ENCODE assay signal across 10 mouse cellular contexts in genomic region chr6:114345156-114345555, GRCm38 (mm10). TPM values are rescaled to one million over a fixed set of nuclear protein-coding genes. Genes with fewer than 3 reads are reported as not detected.
A peak's percentile ranks its signal among the peaks of the same experiment; 100 is the strongest.
DNase-seq lines count a peak whose midpoint lies in the region; ATAC-seq and TF ChIP-seq lines count a peak whose summit lies in the region.
"Had no signal": no experiment of that assay in that cellular context is flagged by ENCODE, and none has a peak within 500 bp of the region (broad histone marks: within the 10 kb centered on the region; RNA-seq: fewer than 3 reads in every experiment).

No protein-coding gene starts in this region.

- H3K36me3 ChIP-seq in midbrain, embryonic 11.5 days (ENCODE audit: control insufficient read depth, insufficient read depth, low read length), result no peaks in the 10 kb centered on the region
- H3K36me3 ChIP-seq in midbrain, embryonic 15.5 days (replicated peaks), result no peaks in the 10 kb centered on the region
- no peaks in the 10 kb centered on the region for H3K36me3 ChIP-seq in lung, embryonic 14.5 days (ENCODE audit: insufficient read depth)
- H3K36me3 ChIP-seq: midbrain, embryonic 12.5 days had no signal

- peak; percentile 92 for DNase-seq in midbrain, embryonic 11.5 days (ENCODE audit: low spot score, missing footprints)
- DNase-seq in adrenal gland, postnatal 25 days, result peak; percentile 72
- peak; percentile 18 to 63 for DNase-seq in kidney, adult 8-10 months
- peak; percentile 73 for DNase-seq in lung, embryonic 14.5 days
- DNase-seq in right cerebral cortex, postnatal 10 days (ENCODE audit: low spot score in 2 of 2), result peak; percentile 71 to 81

- peak; percentile 83 for TF ChIP-seq CTCF in lung, embryonic 14.5 days (IDR thresholded peaks at IDR 0.05; ENCODE audit: low read depth)

- no peaks in the 10 kb centered on the region for H3K9me3 ChIP-seq in midbrain, embryonic 11.5 days (ENCODE audit: control insufficient read depth, low read length)
- no peaks in the 10 kb centered on the region for H3K9me3 ChIP-seq in midbrain, embryonic 15.5 days
- H3K9me3 ChIP-seq in lung, embryonic 14.5 days (ENCODE audit: low read depth, low read length), result no peaks in the 10 kb centered on the region
- H3K9me3 ChIP-seq: midbrain, embryonic 12.5 days had no signal

- H3K4me2 ChIP-seq in midbrain, embryonic 11.5 days, result no peak overlapping the region
- no peak overlapping the region for H3K4me2 ChIP-seq in midbrain, embryonic 15.5 days
- H3K4me2 ChIP-seq in lung, embryonic 14.5 days, result no peak overlapping the region
- H3K4me2 ChIP-seq: midbrain, embryonic 12.5 days had no signal

- peaks cover 8% of the 10 kb centered on the region for H3K4me1 ChIP-seq in midbrain, embryonic 11.5 days (ENCODE audit: control insufficient read depth, insufficient read depth, low read length)
- peaks cover 7% of the 10 kb centered on the region for H3K4me1 ChIP-seq in midbrain, embryonic 15.5 days
- H3K4me1 ChIP-seq in lung, embryonic 14.5 days (ENCODE audit: insufficient read depth), result no peaks in the 10 kb centered on the region

- 46% methylated on average over 4 of the region's 4 CpGs for WGBS in midbrain, embryonic 11.5 days
- WGBS in midbrain, embryonic 15.5 days, result 43% methylated on average over 4 of the region's 4 CpGs
- WGBS in lung, embryonic 14.5 days, result 36% methylated on average over 4 of the region's 4 CpGs

- no peak overlapping the region for H3K4me3 ChIP-seq in midbrain, embryonic 11.5 days (ENCODE audit: low read depth, low read length)
- no peak overlapping the region for H3K4me3 ChIP-seq in midbrain, embryonic 15.5 days
- no peak overlapping the region for H3K4me3 ChIP-seq in lung, embryonic 14.5 days (ENCODE audit: low read depth, low read length)
- H3K4me3 ChIP-seq: erythroblast, embryonic 14.5 days; midbrain, embryonic 12.5 days had no signal

- no peak overlapping the region for H3K9ac ChIP-seq in midbrain, embryonic 11.5 days (ENCODE audit: low read length)
- H3K9ac ChIP-seq in midbrain, embryonic 15.5 days, result no peak overlapping the region
- no peak overlapping the region for H3K9ac ChIP-seq in lung, embryonic 14.5 days
- H3K9ac ChIP-seq: midbrain, embryonic 12.5 days had no signal

- no peaks in the 10 kb centered on the region for H3K27me3 ChIP-seq in midbrain, embryonic 11.5 days (ENCODE audit: control insufficient read depth, insufficient read depth, low read length)
- H3K27me3 ChIP-seq in midbrain, embryonic 15.5 days (replicated peaks), result 0 out of 2 replicates have a peak, but pooled peaks cover 3% of the 10 kb centered on the region
- 0 out of 2 replicates have a peak, but pooled peaks cover 4% of the 10 kb centered on the region for H3K27me3 ChIP-seq in lung, embryonic 14.5 days (ENCODE audit: insufficient read depth, low read length)

- no peak for ATAC-seq in midbrain, embryonic 11.5 days (ENCODE audit: low FRiP score)
- no peak for ATAC-seq in midbrain, embryonic 15.5 days (replicated peaks)
- ATAC-seq in erythroblast, adult 5-6 weeks (replicated peaks; ENCODE audit: low FRiP score, poor library complexity, severe bottlenecking), result 0 out of 2 replicates have a peak, but pooled peaks have one; percentile 55
- ATAC-seq in lung, embryonic 14.5 days (ENCODE audit: insufficient read depth), result no peak
- ATAC-seq in inflammation-experienced regulatory T-cells, adult 6 months, result no peak

- no peak overlapping the region for H3K27ac ChIP-seq in midbrain, embryonic 11.5 days (ENCODE audit: low read depth, low read length)
- H3K27ac ChIP-seq in midbrain, embryonic 15.5 days, result no peak overlapping the region
- H3K27ac ChIP-seq in lung, embryonic 14.5 days (ENCODE audit: low read depth), result no peak overlapping the region
- H3K27ac ChIP-seq: midbrain, embryonic 12.5 days had no signal

RNA-seq across cellular contexts. Expression of gene Hrh1, which starts 52.6 kb away (rescaled TPM):
- polyA plus RNA-seq in midbrain, embryonic 11.5 days (2014; fragmentation: Nextera tagmentation; extraction: Ambion mirVana), result 0.07 and 0.17 TPM in 2 replicates
- polyA plus RNA-seq in midbrain, embryonic 15.5 days (2015; fragmentation: Nextera tagmentation; extraction: Ambion mirVana), result 0.89 and 0.93 TPM in 2 replicates
- total RNA-seq in adrenal gland, postnatal 25 days (2021), result 1.6 and 2.2 TPM in 2 replicates
- total RNA-seq in erythroblast, adult 5-6 weeks (2015; ENCODE audit: low replicate concordance), result not detected in 2 replicates
- 0.14 TPM in 1 of 2 replicates, not detected in the other for total RNA-seq in erythroblast, adult 5-6 weeks (2017; ENCODE audit: low replicate concordance)
- not detected in 2 replicates for polyA plus RNA-seq in lung, embryonic 14.5 days (2014; fragmentation: Nextera tagmentation; extraction: Ambion mirVana)
- under 1 TPM in 1 of 3 experiments, not detected in 2; 0.13 TPM for polyA plus RNA-seq in inflammation-experienced regulatory T-cells, adult 6 months (2017; shearing (Covaris generic))

Comparison
In these comparisons a context has a peak if more than half of its experiments do, and no peak if none do; other contexts are left out.
1. DNase-seq: peak in every context shown above with its lines; median percentile 92 in midbrain, embryonic 11.5 days; 76 in right cerebral cortex, postnatal 10 days; 73 in lung, embryonic 14.5 days; 72 in adrenal gland, postnatal 25 days; 40 in kidney, adult 8-10 months.